Comparison of ENCODE assay signal across 20 mouse cellular contexts in genomic region chr3:146049951-146050350, GRCm38 (mm10). TPM values are rescaled to one million over a fixed set of nuclear protein-coding genes. Genes with fewer than 3 reads are reported as not detected.
"Had no signal": no experiment of that assay in that cellular context is flagged by ENCODE, and none has a peak within 500 bp of the region (broad histone marks: within the 10 kb centered on the region; RNA-seq: fewer than 3 reads in every experiment).

No protein-coding gene starts in this region.

- H3K4me3 ChIP-seq: left cerebral cortex, adult 2 months; liver, embryonic 13.5 days; midbrain, embryonic 12.5 days; midbrain, embryonic 15.5 days; neural tube, embryonic 12.5 days; neural tube, embryonic 15.5 days had no signal

- H3K36me3 ChIP-seq: liver, embryonic 13.5 days; midbrain, embryonic 12.5 days; midbrain, embryonic 15.5 days; neural tube, embryonic 12.5 days; neural tube, embryonic 15.5 days had no signal

- H3K9ac ChIP-seq: liver, embryonic 13.5 days; lung, embryonic 14.5 days; midbrain, embryonic 12.5 days; midbrain, embryonic 15.5 days; neural tube, embryonic 12.5 days; neural tube, embryonic 15.5 days had no signal

- H3K4me2 ChIP-seq: liver, embryonic 13.5 days; lung, embryonic 14.5 days; midbrain, embryonic 12.5 days; midbrain, embryonic 15.5 days; neural tube, embryonic 12.5 days; neural tube, embryonic 15.5 days had no signal

- DNase-seq: layer of hippocampus, postnatal 36 days; liver, embryonic 13.5 days; lung, embryonic 14.5 days; right cerebral cortex, adult 18-20 months; right cerebral cortex, postnatal 14 days; right cerebral cortex, postnatal 4 days; thymus, adult 2 months; thymus, postnatal 14 days had no signal

- H3K27ac ChIP-seq: kidney, postnatal 0 days; left cerebral cortex, adult 2 months; liver, embryonic 13.5 days; macrophage; midbrain, embryonic 12.5 days; midbrain, embryonic 15.5 days; neural tube, embryonic 12.5 days; neural tube, embryonic 15.5 days; stomach, postnatal 0 days had no signal

- H3K9me3 ChIP-seq: liver, embryonic 13.5 days; midbrain, embryonic 12.5 days; midbrain, embryonic 15.5 days; neural tube, embryonic 12.5 days; neural tube, embryonic 15.5 days had no signal

- ATAC-seq: lung, postnatal 0 days; midbrain, embryonic 15.5 days had no signal

- H3K27me3 ChIP-seq: liver, embryonic 13.5 days; midbrain, embryonic 15.5 days; neural tube, embryonic 12.5 days; neural tube, embryonic 15.5 days had no signal

RNA-seq across cellular contexts. Expression of gene Wdr63, which starts 58.0 kb away (rescaled TPM):
- polyA plus RNA-seq: limb, embryonic 11.5 days; liver, embryonic 16.5 days; lung, embryonic 14.5 days; stomach, embryonic 14.5 days had no signal
